Mouse (Mus musculus): ENCODE data around the gene Pigp. TPM values are rescaled to one million over a fixed set of nuclear protein-coding genes. Genes with fewer than 3 reads are reported as not detected.

The Pigp gene
- total RNA-seq (2021) = 88.4 and 110 TPM in 2 replicates
- long read RNA-seq, transcript Pigp-203 (5 exons, 966 nt) = minor isoform, 9 of 29 reads
- long read RNA-seq, transcript Pigp-202 (5 exons, 745 nt) = major isoform, 11 of 29 reads
- long read RNA-seq, partial matches to known transcripts = 0 of 29 reads
- long read RNA-seq, other reads (novel, unspliced or antisense) = 0 of 29 reads

DNA sequence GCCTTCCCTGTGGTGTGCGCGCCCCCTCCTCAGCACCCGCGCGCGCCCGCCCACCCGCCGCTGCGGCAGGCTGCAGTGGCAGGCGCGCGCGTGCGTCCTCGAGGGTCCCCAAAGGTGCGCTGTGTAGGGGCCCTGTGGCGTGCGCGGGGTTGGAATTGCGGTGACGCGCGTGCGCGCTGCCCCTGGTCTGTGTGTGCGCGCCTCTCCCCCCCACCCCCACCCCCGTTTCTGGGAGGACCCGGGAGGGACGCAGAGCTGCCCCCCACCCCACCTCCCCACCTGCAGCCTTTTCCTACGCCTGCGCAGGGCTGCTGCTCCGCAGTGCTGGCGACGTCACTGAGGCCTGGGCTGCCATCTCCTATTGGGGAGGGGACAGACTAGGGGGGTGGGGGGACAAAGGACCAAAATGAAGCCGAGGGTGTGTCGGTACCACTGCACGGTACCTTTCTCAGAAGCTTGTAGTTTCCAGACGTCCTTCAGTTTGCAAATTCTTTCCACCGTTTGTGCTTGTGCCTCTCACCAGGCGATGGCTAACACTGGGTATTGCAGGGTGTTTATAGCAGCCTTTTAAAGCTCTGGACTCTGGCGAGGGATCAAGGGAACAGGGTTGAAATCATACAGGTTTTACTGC is at the start of gene Pigp:
Gene Pigp (minus strand): TSS at position 542 of the 631 bp plus-strand sequence.
- peak; percentile 54 for DNase-seq

DNA sequence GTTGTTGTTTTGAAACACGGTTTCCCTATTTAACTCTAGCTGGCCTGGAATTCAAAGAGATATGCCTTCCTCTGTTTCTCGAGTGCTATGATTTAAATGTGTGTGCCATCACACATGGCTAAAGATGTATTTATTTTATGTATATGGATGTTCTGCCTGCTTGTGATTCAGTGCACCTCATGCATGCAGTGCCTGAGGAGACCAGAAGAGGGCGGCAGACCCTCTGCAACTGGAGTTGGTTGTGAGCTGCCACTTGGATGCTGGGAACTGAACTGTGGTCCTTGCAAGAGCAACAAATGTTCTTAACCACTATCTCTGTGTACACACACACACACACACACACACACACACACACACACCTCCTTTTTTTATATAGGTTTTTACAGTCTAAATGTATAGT is 48.9 kb upstream of the Pigp start:
- no peak for DNase-seq

DNA sequence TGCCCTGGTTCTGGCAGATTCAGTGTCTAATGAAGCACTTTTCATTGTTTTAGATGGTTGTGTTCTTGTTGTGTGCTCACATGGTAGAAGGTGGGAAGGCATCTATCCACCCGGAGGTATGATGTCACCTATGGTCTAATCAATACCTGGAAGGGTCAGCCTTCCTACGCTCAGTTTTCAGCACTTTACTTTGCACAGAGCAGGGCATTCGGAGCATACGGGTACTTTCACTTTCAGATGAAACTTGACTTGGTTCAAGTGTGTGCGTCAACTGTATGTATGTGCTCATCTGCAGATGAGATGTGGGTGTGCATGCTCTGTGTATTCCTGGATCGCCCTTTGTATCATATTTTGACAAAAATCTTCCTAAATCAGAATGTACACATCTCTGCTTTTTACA is 42.5 kb upstream of the Pigp start:
- DNase-seq = no peak

DNA sequence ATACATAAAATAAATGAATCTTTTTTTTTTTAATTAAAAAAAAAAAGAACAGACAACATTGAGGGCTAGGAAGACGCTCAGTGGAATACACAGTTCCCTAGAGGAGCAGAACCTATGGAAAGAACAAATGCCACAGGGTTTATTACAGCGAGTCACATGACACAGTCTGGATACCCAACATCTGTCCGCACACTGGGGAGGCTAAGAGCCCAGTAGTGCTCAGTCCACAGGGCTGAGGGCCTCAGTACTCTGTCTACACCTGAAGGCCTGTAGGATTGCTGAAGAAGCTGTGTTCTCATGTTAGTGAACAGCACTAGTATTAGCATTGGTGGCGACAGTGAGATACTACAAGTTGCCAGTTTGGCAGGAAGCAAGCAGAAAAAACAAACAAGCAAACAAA is 41.1 kb upstream of the Pigp start:
- DNase-seq = no peak

DNA sequence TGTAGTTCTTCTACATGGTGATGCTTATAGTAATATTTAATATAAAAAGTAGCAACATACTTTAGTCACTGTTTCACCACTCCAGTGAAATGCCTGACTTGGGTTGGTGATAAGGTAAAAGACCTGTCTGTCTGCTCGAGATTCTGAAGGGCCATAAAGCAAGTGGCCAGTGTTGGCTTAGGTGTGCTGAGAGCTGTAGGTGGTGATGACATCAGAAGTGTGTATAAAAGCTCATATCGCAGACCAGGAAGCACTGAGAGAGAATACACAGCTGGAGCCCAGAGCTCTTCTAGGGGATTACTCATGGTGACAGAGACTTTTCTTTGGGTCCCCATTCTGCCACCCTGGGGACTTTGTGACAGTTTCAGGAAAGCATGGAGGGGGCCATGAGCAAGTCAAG is 40.6 kb upstream of the Pigp start:
- no peak for DNase-seq

DNA sequence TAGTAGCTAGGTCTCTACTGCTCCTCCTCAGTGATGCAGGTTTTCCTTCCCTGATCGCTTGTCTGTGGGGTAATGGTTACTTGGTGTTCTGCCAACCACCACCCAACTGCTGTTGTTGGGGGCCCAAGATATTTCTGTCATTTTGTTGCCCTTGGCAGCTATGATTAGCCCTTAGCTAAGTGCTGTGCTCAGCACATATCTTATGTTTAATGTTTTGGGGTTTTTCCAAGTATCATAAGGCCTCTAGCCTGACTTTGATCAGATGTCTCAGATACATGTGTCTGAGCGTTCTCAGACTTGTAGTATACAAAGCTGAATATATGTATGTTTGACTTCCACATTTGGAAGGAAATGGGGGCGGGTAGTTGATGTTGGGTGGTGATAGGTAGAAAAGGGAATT is 39.6 kb upstream of the Pigp start:
- no peak for DNase-seq

DNA sequence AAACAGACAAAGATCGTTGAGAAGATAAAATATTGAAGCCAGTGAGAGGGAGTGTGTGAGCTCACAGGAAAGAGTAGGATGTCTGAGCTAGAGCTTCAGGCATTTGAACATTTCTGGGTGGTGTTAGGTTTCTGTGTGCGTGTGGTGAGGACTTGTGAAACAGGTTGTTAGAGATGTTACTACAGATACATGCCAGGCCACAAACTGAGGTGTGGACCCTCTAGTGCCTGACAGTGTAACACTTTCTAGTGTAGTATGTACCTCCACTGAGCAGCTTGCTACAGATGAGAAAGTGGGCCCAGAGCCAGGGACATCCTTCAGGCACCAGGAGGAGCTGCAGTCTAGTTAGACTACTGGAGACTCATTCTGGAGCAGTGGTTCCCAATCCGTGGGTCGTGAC is 30.5 kb upstream of the Pigp start:
- peak; percentile 25 for DNase-seq

DNA sequence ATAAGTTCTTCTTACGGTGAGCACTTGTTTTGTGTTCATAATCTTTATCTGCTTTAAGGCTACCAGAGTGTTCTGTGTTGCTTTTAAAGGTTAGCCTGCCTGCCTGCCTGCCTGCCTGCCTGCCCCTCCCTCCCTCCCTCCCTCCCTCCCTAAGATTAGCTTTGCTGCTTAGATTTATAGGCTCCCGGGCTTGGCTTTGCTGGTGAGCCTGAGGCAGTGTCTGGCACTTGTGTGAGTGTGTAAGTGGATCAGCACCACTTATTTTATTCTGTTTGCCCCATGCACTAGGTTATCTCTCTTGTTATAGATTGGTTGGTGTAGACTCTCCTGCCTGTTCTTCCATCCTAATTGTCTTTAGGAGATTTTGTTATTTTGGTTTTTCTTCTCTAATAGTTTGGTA is 30.0 kb upstream of the Pigp start:
- peak; percentile 12 for DNase-seq

DNA sequence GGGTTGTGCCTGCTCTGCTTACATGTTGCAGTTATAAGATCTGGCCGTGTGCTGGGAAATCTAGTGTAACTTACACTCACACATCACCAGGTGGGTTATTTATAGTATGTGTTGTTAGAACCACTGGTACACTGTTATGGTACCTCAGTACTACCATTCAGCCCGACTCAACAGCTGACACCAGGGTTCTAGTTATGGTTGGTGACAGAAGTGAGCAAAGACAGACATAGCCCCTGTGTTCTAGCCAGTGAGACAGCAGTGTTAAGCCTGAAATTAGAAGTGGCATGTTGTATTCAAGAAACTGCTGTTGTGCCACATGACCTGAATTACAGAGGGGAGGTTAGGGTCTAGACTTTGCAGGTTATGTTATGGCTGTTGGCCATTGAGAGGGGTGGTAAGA is 27.5 kb upstream of the Pigp start:
- DNase-seq = no peak

DNA sequence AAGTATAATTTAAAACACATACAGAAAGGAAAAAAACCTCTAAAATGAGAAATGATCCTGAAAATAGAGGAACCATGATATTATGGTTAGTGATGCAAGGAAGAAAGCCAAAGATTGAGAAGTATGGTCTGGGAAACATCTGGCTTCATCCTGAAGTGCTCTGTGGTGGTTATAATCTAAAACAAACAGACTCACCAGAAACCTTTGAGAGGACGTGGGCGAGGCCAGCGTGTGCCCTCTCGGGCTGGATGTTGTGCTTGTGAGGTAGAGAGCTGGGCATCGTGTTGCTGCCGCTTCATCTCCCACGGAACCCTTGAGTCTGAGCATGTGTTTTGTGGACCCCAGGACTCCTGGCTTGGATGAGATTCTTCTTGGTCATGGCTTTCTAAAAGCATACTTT is 25.0 kb upstream of the Pigp start:
- DNase-seq = no peak

DNA sequence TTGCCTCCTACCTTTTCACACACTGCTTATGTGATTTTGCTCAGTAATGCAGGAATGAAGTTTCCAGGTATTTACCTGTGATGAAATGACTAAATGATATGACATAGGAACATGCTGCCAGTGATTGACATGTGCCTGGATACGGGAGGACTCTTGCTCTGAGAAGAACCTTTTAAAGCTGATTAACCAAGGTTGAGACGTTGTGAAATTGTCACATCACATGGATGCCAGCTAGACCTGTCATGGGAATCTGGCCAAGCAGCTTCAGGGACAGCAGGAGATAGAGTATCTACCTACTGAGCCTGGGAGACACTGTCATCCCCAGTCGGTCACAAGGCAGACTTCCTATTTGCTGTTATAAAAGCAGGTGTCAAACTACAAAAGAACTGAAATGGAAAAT is 23.4 kb upstream of the Pigp start:
- no peak for DNase-seq

DNA sequence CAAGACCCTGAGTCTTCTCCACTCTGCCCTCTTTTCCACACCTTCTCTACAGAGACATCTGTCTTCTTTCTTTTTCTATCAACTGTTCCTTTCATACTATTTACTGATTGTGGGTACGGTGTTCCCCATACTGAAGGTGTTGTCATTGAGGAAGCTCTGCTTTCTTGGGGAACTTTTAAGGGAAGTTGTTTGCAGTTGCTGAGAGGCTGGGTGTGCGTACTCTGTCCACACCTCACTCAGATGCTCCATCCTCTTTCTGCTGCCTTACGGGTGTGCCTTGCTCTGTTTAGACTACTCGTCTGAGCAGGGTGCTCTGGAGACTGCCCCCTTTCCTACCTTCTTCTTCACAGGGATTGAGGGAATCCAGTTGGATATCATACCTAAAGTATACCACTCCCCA is 20.7 kb upstream of the Pigp start:
- DNase-seq = no peak

DNA sequence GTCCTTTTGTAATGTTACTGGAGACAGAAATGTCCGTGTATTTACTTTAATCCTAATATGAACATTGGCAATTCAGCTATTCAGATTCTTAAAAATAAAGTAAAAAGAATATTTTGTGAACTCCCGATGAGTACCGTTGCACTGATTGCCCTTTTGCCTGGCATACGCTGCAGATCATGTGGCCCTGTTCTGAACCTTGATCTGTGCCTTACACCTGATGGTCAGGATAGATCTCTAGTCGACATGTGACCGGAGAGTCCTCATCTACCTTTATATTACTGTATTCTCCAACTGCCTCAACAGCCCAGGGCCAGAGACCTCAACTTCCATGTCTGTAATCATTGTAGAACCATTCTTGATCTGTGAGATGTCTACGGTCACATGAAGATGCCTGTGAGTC is 16.0 kb upstream of the Pigp start:
- DNase-seq = no peak

DNA sequence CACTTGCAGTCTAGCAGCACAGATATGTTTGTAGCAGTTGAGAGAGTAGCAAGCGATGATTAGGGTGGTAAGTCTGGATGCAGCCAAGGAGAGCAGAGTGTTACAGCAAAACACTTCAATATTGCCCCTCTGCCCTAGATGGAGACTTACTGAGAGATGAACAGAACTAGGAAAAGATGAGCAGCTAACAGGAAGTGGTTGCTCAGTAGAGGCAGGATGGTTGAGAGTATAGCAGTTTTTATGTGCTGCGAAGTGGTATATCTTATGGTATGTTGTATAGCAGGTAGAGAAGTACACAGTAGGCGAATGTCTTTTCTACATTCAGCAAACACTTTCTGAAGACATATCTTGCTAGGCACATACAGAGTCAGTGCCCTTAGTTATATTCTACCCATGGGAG is 11.6 kb upstream of the Pigp start:
- DNase-seq = no peak

DNA sequence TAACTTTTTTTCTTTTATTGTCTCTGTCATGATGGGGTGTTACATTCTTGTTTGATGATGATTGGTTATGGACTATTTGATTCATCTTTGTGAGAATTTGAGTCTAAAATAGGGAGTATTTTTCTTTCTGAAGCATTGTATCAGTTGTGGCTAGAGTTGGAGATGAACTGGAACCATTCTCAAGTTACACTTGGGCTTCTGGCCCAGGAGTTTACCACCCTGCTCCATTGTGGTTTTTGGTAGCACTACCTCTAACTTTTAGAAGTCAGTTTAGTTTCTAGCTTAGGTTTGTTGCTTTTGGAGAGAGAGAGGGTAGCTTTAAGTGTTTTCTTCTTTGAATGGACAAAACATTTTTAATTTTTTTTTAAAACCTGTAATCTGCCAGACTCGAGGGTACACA is 7.7 kb upstream of the Pigp start:
- DNase-seq = no peak

DNA sequence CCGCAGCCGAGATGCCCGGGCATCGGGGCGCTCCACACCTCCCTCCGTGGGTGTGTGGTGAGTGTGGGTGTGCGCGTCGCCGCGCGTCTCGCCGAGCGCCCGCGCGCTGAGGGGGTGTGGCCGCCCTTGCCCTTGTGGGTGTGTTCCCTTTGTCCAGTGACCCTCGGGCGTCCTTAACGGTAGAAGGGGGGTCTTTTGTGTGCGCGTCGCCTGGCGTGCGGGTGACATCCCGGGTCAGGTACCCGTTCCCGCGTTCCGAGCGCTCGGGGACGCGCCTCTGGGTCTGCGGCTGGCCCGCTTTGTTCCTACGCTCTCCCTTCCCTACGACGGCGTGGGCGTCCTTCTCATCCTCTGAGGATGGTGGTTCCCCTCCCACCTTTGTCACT is 734 bp downstream of the Pigp start:
- peak; percentile 77 for DNase-seq

DNA sequence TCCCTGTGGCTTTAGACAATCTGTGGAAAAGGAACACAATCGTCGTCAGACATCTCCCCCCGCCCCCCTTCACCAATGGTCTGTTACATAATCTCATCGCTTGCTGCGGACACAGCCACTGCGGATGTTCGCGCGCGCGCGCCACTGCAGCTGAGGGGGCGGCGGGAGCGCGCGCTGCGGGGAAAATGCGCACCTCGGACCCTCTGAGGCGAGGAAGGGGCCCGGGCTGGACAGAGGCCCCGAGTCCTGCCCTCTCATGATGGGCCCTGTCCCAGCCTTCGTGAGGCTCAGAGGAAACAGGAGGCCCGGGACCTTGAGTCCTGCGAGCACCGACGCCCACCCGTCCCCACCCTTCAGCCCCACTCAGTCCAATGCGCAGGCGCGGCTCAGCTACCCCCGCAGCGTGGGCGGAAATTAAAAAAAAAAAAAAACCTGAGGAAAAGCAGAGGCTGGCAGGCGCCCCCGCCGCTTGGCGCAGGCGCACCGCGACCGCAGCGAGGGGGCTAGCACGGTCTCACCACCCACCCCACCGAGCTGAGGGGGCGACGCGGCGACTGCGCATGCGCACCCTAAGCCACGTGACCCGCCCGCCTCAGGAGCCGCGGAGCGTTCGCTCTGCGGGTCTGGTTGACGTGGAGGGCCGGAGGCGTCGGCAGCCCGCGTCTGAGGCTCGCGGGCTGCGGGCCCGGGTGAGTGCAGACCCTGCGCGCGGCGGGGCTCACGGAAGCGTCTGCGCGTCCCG is 1.3 kb downstream of the Pigp start, which contains the start of gene Ttc3:
Gene Ttc3 (plus strand): TSS at position 446 of the 742 bp plus-strand sequence.
- DNase-seq = peak; percentile 94

DNA sequence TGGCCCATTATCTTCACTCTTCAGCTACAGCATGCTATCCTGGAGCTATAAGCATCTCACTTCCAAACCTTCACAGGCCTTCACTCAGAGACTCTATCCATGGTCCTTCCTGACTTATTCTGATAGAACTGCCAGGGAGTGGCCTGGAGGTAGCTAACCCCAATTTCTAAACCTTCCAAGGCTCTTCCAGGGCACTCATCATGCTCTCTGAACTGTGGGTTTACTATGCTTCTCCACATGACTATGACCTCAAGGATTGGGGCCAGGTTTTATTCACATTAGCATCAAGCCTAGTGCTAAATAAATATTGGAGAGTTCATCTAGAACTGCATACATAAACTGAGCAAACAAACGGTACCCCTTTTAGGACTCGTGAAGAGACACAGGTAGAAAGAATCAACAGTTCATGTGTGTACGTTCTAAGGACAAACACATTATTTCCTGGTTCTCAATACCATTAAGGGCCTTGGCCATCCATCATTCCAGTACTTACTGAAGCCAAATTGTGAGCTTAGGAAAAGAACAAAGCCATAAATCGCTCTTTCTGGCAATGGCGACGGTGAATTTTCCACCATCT is 2.0 kb downstream of the Pigp start:
- DNase-seq = no peak

DNA sequence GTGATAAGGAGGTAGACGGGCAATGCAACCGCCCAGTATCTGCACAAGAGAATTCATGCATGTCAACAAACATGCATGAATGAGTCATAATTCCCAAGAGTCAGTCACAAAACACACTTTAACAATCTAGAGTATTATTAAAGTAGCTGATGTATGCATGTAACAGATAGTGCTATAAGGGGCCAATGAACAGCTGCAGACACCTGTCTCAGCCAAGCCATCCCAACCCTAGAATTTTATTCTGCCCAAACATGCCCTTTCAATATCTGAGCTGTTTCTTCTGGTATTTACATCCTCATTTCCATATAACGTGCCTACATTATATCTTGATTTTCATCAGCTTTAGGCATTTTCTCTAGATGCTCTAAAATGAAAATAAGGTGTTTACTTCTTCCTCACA is 6.2 kb downstream of the Pigp start:
- DNase-seq = no peak

DNA sequence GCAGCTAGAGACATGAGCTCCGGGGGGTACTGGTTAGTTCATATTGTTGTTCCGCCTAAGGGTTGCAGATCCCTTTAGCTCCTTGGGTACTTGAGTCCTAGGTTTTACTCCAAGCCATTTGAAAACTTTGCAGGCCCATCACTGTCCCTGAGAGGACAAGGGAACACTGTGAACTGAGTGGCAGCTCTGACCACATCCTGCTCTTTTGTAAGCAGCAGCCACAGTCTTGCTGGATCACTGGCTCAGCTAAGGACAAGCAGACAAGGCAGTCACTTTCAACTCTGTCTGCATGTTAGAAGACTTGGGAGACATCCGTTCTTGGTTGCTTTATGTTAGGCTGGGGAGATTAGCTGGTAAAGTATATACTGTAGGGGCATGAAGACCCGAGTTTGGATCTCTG is 7.8 kb downstream of the Pigp start:
- DNase-seq = no peak

DNA sequence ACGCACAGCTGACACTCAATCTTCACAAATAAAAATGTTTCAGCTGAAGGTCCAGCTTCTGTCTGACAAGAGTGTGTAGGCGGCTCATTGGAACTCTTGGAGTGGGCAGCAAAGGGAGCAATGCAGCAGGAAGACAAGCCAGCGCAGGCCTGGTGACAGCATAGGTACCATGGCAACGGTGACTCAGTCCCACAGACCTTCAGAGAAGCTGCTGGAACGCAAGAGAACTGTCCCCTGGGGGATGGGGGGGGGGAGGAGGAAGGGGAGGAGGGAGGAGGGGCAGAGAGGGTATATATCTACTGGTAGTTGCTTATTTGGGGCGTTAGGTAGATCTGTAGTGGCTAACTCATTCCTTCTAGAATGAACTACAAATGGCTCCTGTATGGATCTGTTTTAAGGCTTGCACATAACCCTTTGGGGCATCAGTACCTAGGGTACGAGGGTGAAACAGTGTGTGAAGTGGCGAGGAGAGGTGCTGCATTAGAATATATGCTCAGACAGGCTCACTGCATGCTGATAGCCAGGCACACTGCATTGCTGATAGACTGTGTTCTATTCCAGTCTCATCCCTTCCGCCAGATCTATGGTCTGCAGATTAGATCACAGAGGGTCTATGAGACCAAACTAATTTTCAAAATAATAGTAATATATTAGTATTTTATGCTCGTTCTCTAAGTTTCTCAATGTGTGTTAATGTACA is 9.3 kb downstream of the Pigp start:
- peak; percentile 87 for DNase-seq

DNA sequence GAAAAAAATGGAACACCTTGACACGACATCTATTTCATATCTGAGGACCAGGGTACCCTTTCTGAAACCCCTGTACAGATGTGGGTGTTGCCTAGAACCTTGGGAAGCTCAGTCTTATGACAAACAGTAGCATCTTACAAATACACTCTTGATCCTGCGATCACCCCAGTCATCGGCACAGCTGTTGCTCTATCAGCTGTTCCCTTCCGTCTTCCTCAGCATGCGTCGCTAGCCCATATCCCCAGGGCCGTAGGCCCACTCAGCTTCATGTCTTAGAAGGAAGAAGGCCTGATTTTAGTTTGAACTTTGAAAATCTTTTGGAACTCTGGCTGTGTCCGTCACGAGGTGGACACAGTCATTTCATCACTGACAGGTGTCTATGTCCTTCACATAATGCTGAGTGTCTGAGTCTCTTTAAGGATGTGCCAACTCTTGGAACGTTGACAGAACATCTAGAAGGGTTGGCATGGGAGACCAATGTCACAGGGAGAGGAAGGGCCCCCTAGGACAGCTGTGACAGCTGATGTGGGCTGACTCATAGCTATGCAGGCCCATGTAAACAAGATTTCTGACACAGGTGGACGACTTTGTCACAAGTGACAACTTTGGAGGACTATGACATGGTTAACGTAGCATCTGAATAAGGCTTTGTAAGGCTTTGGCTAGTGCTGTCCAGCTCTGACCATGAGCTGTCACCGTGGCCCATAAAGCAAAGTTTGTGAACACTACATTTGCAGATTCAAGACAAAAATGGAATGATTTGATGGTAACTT is 10.9 kb downstream of the Pigp start:
- no peak for DNase-seq

Measured in adrenal gland, postnatal 25 days (tissue).